Mouse (Mus musculus) embryonic fibroblast, embryonic 13.5 days (primary cell): ENCODE data around the gene Hmgcll1.
A peak's percentile ranks its signal among the peaks of the same experiment; 100 is the strongest.

Experiments
- CTCF ChIP-seq: IDR thresholded peaks from 2 replicates; pipeline ENCODE4 v1.5.1; 2011; ENCODE audit warnings: mild to moderate bottlenecking, control low read depth, low read length, moderate library complexity, borderline replicate concordance; ENCODE audit not compliant: insufficient read depth
- POLR2A ChIP-seq: IDR thresholded peaks from 2 replicates; pipeline ENCODE4 v1.6.1; 2011; ENCODE audit warnings: low read depth, mild to moderate bottlenecking, control low read depth, low read length, moderate library complexity

DNA sequence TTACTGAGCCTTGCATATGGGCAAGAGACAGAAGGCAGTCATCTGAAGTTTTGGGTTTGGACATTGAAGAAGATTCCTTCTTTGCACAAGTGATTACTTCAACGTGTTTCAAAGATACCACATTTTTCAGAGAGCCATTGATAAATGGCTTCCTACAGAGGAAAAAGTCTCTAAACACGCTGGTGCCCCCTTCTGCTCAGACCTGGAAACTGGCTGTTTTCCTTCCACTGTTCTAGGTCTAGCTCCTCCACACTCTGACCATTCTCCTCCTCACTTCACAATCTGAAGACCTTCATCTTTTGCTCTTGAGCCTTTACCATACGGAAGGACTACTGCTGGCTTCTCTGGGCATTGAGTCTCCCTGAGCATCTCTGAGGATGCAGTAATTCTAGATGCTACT lies 153.7 kb downstream of the Hmgcll1 start:
- TF ChIP-seq POLR2A (no peak), CTCF (0 out of 2 replicates have a peak, but pooled peaks have one; percentile 16)
